9 mouse cellular contexts compared by ENCODE assay signal in genomic region chr9:107888267-107888850, GRCm38 (mm10). TPM values are rescaled to one million over a fixed set of nuclear protein-coding genes. Genes with fewer than 3 reads are reported as not detected.
DNase-seq lines count a peak whose midpoint lies in the region; ATAC-seq and TF ChIP-seq lines count a peak whose summit lies in the region.
"Had no signal": no experiment of that assay in that cellular context is flagged by ENCODE, and none has a peak within 500 bp of the region (broad histone marks: within the 10 kb centered on the region; RNA-seq: fewer than 3 reads in every experiment).

No protein-coding gene starts in this region.

- H3K9ac ChIP-seq in lung, embryonic 14.5 days: peak overlapping the region; percentile 73
- peak overlapping the region; percentile 84 for H3K9ac ChIP-seq in hindbrain, embryonic 14.5 days
- peak overlapping the region; percentile 78 for H3K9ac ChIP-seq in liver, embryonic 12.5 days

- ATAC-seq in lung, embryonic 14.5 days (ENCODE audit: insufficient read depth): peak; percentile 78
- ATAC-seq in hindbrain, embryonic 14.5 days (ENCODE audit: low FRiP score): peak; percentile 74
- ATAC-seq in liver, embryonic 12.5 days: peak; percentile 67

- no peaks in the 10 kb centered on the region for H3K36me3 ChIP-seq in lung, embryonic 14.5 days (ENCODE audit: insufficient read depth)
- H3K36me3 ChIP-seq in embryonic facial prominence, embryonic 10.5 days (replicated peaks): 0 out of 2 replicates have a peak, but pooled peaks cover 3% of the 10 kb centered on the region
- peaks cover 9% of the 10 kb centered on the region; the same call in 1 of the 2 replicates for H3K36me3 ChIP-seq in hindbrain, embryonic 14.5 days (replicated peaks; ENCODE audit: control insufficient read depth, insufficient read depth)
- no peaks in the 10 kb centered on the region for H3K36me3 ChIP-seq in liver, embryonic 12.5 days
- peaks cover 2% of the 10 kb centered on the region; the same call in 1 of the 2 replicates for H3K36me3 ChIP-seq in small intestine, adult 2 months (ENCODE audit: control insufficient read depth, insufficient read depth, low read length)

- WGBS in lung, embryonic 14.5 days: 1% methylated on average over 18 of the region's 18 CpGs
- under 1% methylated on average over 18 of the region's 18 CpGs for WGBS in embryonic facial prominence, embryonic 10.5 days
- WGBS in hindbrain, embryonic 14.5 days: under 1% methylated on average over 18 of the region's 18 CpGs
- WGBS in liver, embryonic 12.5 days (ENCODE audit: insufficient replicate concordance): under 1% methylated on average over 18 of the region's 18 CpGs
- WGBS in small intestine, adult 2 months: under 1% methylated on average over 18 of the region's 18 CpGs

- H3K27me3 ChIP-seq in lung, embryonic 14.5 days (ENCODE audit: insufficient read depth, low read length): no peaks in the 10 kb centered on the region
- peaks cover 17% of the 10 kb centered on the region for H3K27me3 ChIP-seq in embryonic facial prominence, embryonic 10.5 days (replicated peaks; ENCODE audit: low read depth, poor library complexity, severe bottlenecking)
- H3K27me3 ChIP-seq in hindbrain, embryonic 14.5 days (ENCODE audit: control insufficient read depth, insufficient read depth, low read length): peaks cover 6% of the 10 kb centered on the region
- H3K27me3 ChIP-seq in liver, embryonic 12.5 days (replicated peaks): peaks cover 11% of the 10 kb centered on the region
- H3K27me3 ChIP-seq in small intestine, adult 2 months (ENCODE audit: control insufficient read depth, insufficient read depth, low read length): no peaks in the 10 kb centered on the region

- peak; percentile 41; the same call in 1 of the 2 replicates for TF ChIP-seq POLR2A in small intestine, adult 2 months (IDR thresholded peaks at IDR 0.05; ENCODE audit: low read depth, low read length)

- H3K4me3 ChIP-seq in lung, embryonic 14.5 days (ENCODE audit: low read depth, low read length): peak overlapping the region; percentile 79
- peak overlapping the region; percentile 76 for H3K4me3 ChIP-seq in embryonic facial prominence, embryonic 10.5 days
- peak overlapping the region; percentile 88 for H3K4me3 ChIP-seq in hindbrain, embryonic 14.5 days (replicated peaks; ENCODE audit: low read length)
- H3K4me3 ChIP-seq in liver, embryonic 12.5 days: peak overlapping the region; percentile 71
- H3K4me3 ChIP-seq in small intestine, adult 2 months (ENCODE audit: low read depth, low read length): peak overlapping the region; percentile 79

- H3K4me2 ChIP-seq in lung, embryonic 14.5 days: peak overlapping the region; percentile 89
- peak overlapping the region; percentile 67 for H3K4me2 ChIP-seq in hindbrain, embryonic 14.5 days (replicated peaks)
- H3K4me2 ChIP-seq in liver, embryonic 12.5 days: peak overlapping the region; percentile 95

- no peak overlapping the region for H3K27ac ChIP-seq in lung, embryonic 14.5 days (ENCODE audit: low read depth)
- peak overlapping the region; percentile 80 for H3K27ac ChIP-seq in embryonic facial prominence, embryonic 10.5 days (replicated peaks)
- H3K27ac ChIP-seq in hindbrain, embryonic 14.5 days: peak overlapping the region; percentile 81
- peak overlapping the region; percentile 67 for H3K27ac ChIP-seq in liver, embryonic 12.5 days
- H3K27ac ChIP-seq in small intestine, adult 2 months (ENCODE audit: insufficient read depth, low read depth, low read length): peak overlapping the region; percentile 83

- H3K4me1 ChIP-seq in lung, embryonic 14.5 days (ENCODE audit: insufficient read depth): peaks cover 7% of the 10 kb centered on the region; the same call in 1 of the 2 replicates
- H3K4me1 ChIP-seq in embryonic facial prominence, embryonic 10.5 days: peaks cover 11% of the 10 kb centered on the region
- H3K4me1 ChIP-seq in hindbrain, embryonic 14.5 days (replicated peaks; ENCODE audit: control insufficient read depth, insufficient read depth, low read length): peaks cover 17% of the 10 kb centered on the region
- peaks cover 26% of the 10 kb centered on the region for H3K4me1 ChIP-seq in liver, embryonic 12.5 days
- H3K4me1 ChIP-seq in small intestine, adult 2 months (ENCODE audit: control insufficient read depth, insufficient read depth, insufficient read length, low read length): peaks cover 11% of the 10 kb centered on the region; the same call in 1 of the 2 replicates

- TF ChIP-seq CTCF in lung, embryonic 14.5 days (IDR thresholded peaks at IDR 0.05; ENCODE audit: low read depth): peak; percentile 17; the same call in 1 of the 2 replicates
- no peak for TF ChIP-seq CTCF in small intestine, adult 2 months (IDR thresholded peaks at IDR 0.05; ENCODE audit: extremely low read depth, insufficient read length, insufficient replicate concordance, low read depth, low read length)

- no peaks in the 10 kb centered on the region for H3K9me3 ChIP-seq in lung, embryonic 14.5 days (ENCODE audit: low read depth, low read length)
- H3K9me3 ChIP-seq in embryonic facial prominence, embryonic 10.5 days: no peaks in the 10 kb centered on the region
- H3K9me3 ChIP-seq in hindbrain, embryonic 14.5 days (ENCODE audit: control insufficient read depth, low read length): no peaks in the 10 kb centered on the region
- H3K9me3 ChIP-seq in liver, embryonic 12.5 days (replicated peaks): no peaks in the 10 kb centered on the region

- DNase-seq in lung, embryonic 14.5 days: peak; percentile 45
- no peak for DNase-seq in lung, postnatal 25 days (ENCODE audit: low spot score)
- DNase-seq in MN1 (ENCODE audit: low spot score): peak; percentile 68
- peak; percentile 69 for DNase-seq in embryonic facial prominence, embryonic 10.5 days (ENCODE audit: low spot score)
- DNase-seq in hindbrain, embryonic 14.5 days (ENCODE audit: low spot score): peak; percentile 38
- DNase-seq in frontal cortex, postnatal 14 days (ENCODE audit: low spot score in 2 of 2): no peak

RNA-seq across cellular contexts. Expression of gene Mon1a, which starts 0.4 kb away (rescaled TPM):
- polyA plus RNA-seq in lung, embryonic 14.5 days (2014; fragmentation: Nextera tagmentation; extraction: Ambion mirVana): 11.9 and 13.0 TPM in 2 replicates
- 12.2 and 12.7 TPM in 2 replicates for polyA plus RNA-seq in embryonic facial prominence, embryonic 10.5 days (2016; fragmentation: Nextera tagmentation; extraction: Ambion mirVana)
- polyA plus RNA-seq in hindbrain, embryonic 14.5 days (2014; fragmentation: Nextera tagmentation; extraction: Ambion mirVana): 22.1 and 23.1 TPM in 2 replicates
- polyA plus RNA-seq in liver, embryonic 12.5 days (2016; fragmentation: Nextera tagmentation; extraction: Ambion mirVana): 5.7 and 7.4 TPM in 2 replicates
- polyA plus RNA-seq in small intestine, adult 2 months (2012; rRNA removed): 59.0 and 147 TPM in 2 replicates

RNA-seq across cellular contexts. Expression of gene Rbm6, which starts 15.3 kb away (rescaled TPM):
- polyA plus RNA-seq in lung, embryonic 14.5 days (2014; fragmentation: Nextera tagmentation; extraction: Ambion mirVana): 73.2 and 74.4 TPM in 2 replicates
- polyA plus RNA-seq in embryonic facial prominence, embryonic 10.5 days (2016; fragmentation: Nextera tagmentation; extraction: Ambion mirVana): 114 and 116 TPM in 2 replicates
- polyA plus RNA-seq in hindbrain, embryonic 14.5 days (2014; fragmentation: Nextera tagmentation; extraction: Ambion mirVana): 79.2 and 80.4 TPM in 2 replicates
- polyA plus RNA-seq in liver, embryonic 12.5 days (2016; fragmentation: Nextera tagmentation; extraction: Ambion mirVana): 45.7 and 49.2 TPM in 2 replicates
- polyA plus RNA-seq in small intestine, adult 2 months (2012; rRNA removed): 4.2 and 16.4 TPM in 2 replicates

RNA-seq across cellular contexts. Expression of gene Mst1r, which starts 18.3 kb away (rescaled TPM):
- polyA plus RNA-seq in lung, embryonic 14.5 days (2014; fragmentation: Nextera tagmentation; extraction: Ambion mirVana): 1.7 and 2.2 TPM in 2 replicates
- 0.65 and 1.1 TPM in 2 replicates for polyA plus RNA-seq in embryonic facial prominence, embryonic 10.5 days (2016; fragmentation: Nextera tagmentation; extraction: Ambion mirVana)
- 0.95 and 1.2 TPM in 2 replicates for polyA plus RNA-seq in hindbrain, embryonic 14.5 days (2014; fragmentation: Nextera tagmentation; extraction: Ambion mirVana)
- polyA plus RNA-seq in liver, embryonic 12.5 days (2016; fragmentation: Nextera tagmentation; extraction: Ambion mirVana): 0.57 and 0.92 TPM in 2 replicates
- 46.4 and 94.7 TPM in 2 replicates for polyA plus RNA-seq in small intestine, adult 2 months (2012; rRNA removed)

RNA-seq across cellular contexts. Expression of gene Actl11, which starts 39.9 kb away (rescaled TPM):
- polyA plus RNA-seq in lung, embryonic 14.5 days (2014; fragmentation: Nextera tagmentation; extraction: Ambion mirVana): not detected in 2 replicates
- polyA plus RNA-seq in embryonic facial prominence, embryonic 10.5 days (2016; fragmentation: Nextera tagmentation; extraction: Ambion mirVana): not detected in 2 replicates
- not detected in 2 replicates for polyA plus RNA-seq in hindbrain, embryonic 14.5 days (2014; fragmentation: Nextera tagmentation; extraction: Ambion mirVana)
- polyA plus RNA-seq in liver, embryonic 12.5 days (2016; fragmentation: Nextera tagmentation; extraction: Ambion mirVana): not detected in 2 replicates
- not detected in 2 replicates for polyA plus RNA-seq in small intestine, adult 2 months (2012; rRNA removed)
- polyA plus RNA-seq: frontal cortex, adult 2 months had no signal

RNA-seq across cellular contexts. Expression of gene Camkv, which starts 47.1 kb away (rescaled TPM):
- 2.7 TPM in 2 replicates for polyA plus RNA-seq in lung, embryonic 14.5 days (2014; fragmentation: Nextera tagmentation; extraction: Ambion mirVana)
- polyA plus RNA-seq in embryonic facial prominence, embryonic 10.5 days (2016; fragmentation: Nextera tagmentation; extraction: Ambion mirVana): 7.6 and 7.9 TPM in 2 replicates
- polyA plus RNA-seq in hindbrain, embryonic 14.5 days (2014; fragmentation: Nextera tagmentation; extraction: Ambion mirVana): 16.7 and 20.0 TPM in 2 replicates
- polyA plus RNA-seq in liver, embryonic 12.5 days (2016; fragmentation: Nextera tagmentation; extraction: Ambion mirVana): 0.53 and 0.54 TPM in 2 replicates
- 0.35 TPM in 1 of 2 replicates, not detected in the other for polyA plus RNA-seq in small intestine, adult 2 months (2012; rRNA removed)

Comparison
In these comparisons a context has a peak if more than half of its experiments do, and no peak if none do; other contexts are left out.
1. DNase-seq: peak in lung, embryonic 14.5 days (single experiment), MN1 (single experiment), embryonic facial prominence, embryonic 10.5 days (single experiment) and hindbrain, embryonic 14.5 days (single experiment); none in lung, postnatal 25 days (single experiment) and frontal cortex, postnatal 14 days (0 of 2).
2. RNA of gene Mst1r, which starts 18.3 kb away (polyA plus RNA-seq): 46.4 to 94.7 TPM in small intestine, adult 2 months; 1.7 to 2.2 TPM in lung, embryonic 14.5 days, 0.65 to 1.1 TPM in embryonic facial prominence, embryonic 10.5 days, 0.95 to 1.2 TPM in hindbrain, embryonic 14.5 days and 0.57 to 0.92 TPM in liver, embryonic 12.5 days; every median in the first group is over 10 times any median in the second.
3. Peak in every context shown above with its lines, with median percentiles within 50 percentile points of each other: ATAC-seq, H3K4me2 ChIP-seq, H3K4me3 ChIP-seq and H3K9ac ChIP-seq.